15 mouse cellular contexts compared by ENCODE assay signal in the genomic region with DNA sequence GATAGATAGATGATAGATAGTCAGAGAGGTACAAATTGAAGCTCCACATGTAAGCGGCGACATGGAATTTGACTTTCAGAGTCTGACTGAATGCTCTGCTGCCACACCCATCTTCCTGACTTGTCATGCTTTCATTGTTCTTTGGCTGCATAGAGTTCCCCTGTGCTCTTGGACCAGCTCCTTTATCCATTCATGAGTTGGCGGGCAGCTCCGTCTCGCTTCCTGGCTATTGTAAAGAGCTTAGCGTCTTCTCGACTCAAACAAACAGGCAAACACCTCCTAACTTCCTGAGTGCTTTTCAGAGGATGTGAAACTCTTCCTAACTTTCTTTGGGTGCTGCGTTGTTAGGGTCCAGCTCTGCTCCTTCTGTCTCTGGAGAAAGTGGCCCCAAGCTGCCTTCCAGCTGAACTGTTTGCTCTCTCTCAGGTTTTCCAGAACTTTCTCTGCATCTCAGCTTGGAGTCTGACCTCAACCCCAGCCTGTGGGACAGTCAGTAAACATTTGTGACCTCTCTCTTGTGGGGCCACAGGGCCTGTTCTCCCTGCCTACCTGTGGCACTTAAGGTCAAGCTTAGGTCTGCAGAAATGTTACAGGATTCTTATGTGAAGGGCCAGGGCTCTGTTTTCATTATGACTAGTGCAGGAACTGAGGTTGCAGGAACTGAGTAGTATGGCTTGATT. TPM values are rescaled to one million over a fixed set of nuclear protein-coding genes. Genes with fewer than 3 reads are reported as not detected.
DNase-seq lines count a peak whose midpoint lies in the region; ATAC-seq and TF ChIP-seq lines count a peak whose summit lies in the region.
"Had no signal": no experiment of that assay in that cellular context is flagged by ENCODE, and none has a peak within 500 bp of the region (broad histone marks: within the 10 kb centered on the region; RNA-seq: fewer than 3 reads in every experiment).

No protein-coding gene starts in this region.

- no peak for TF ChIP-seq CTCF in left cerebral cortex, adult 2 months (IDR thresholded peaks at IDR 0.05)

- no peaks in the 10 kb centered on the region for H3K4me1 ChIP-seq in heart, embryonic 11.5 days (ENCODE audit: control insufficient read depth, insufficient read depth, low read length)
- peaks cover 4% of the 10 kb centered on the region; the same call in 1 of the 2 replicates for H3K4me1 ChIP-seq in midbrain, embryonic 11.5 days (ENCODE audit: control insufficient read depth, insufficient read depth, low read length)
- no peaks in the 10 kb centered on the region for H3K4me1 ChIP-seq in midbrain, embryonic 16.5 days (ENCODE audit: control insufficient read depth, insufficient read depth, low read length)

- no peak overlapping the region for H3K27ac ChIP-seq in heart, embryonic 11.5 days (ENCODE audit: low read depth, low read length)
- H3K27ac ChIP-seq in midbrain, embryonic 11.5 days (ENCODE audit: low read depth, low read length) = no peak overlapping the region
- H3K27ac ChIP-seq in midbrain, embryonic 16.5 days (ENCODE audit: low read length) = no peak overlapping the region
- H3K27ac ChIP-seq in left cerebral cortex, adult 2 months = no peak overlapping the region

- peak; percentile 36 to 75 for DNase-seq in heart, adult 18-20 months
- peak; percentile 86 for DNase-seq in midbrain, embryonic 11.5 days (ENCODE audit: low spot score, missing footprints)
- DNase-seq in kidney, postnatal 36 days = peak; percentile 32 to 44
- no peak for DNase-seq in T-cell, adult 2 months (ENCODE audit: low spot score)
- no peak for DNase-seq in testis, postnatal 14 days (ENCODE audit: low spot score)
- DNase-seq in left cerebral cortex, adult 2 months (ENCODE audit: extremely low spot score in 1 of 2, low spot score in 2 of 2) = no peak
- DNase-seq: adrenal gland, postnatal 36 days; cerebellum, adult 2 months; spleen, adult 18-20 months; thymus, postnatal 14 days had no signal

- H3K4me3 ChIP-seq in heart, embryonic 11.5 days (ENCODE audit: low read depth, low read length) = no peak overlapping the region
- H3K4me3 ChIP-seq in midbrain, embryonic 11.5 days (ENCODE audit: low read depth, low read length) = no peak overlapping the region
- H3K4me3 ChIP-seq in midbrain, embryonic 16.5 days (ENCODE audit: low read depth, low read length) = no peak overlapping the region
- no peak overlapping the region for H3K4me3 ChIP-seq in left cerebral cortex, adult 2 months

- WGBS in heart, embryonic 11.5 days (ENCODE audit: insufficient replicate concordance) = 55% methylated on average over 8 of the region's 8 CpGs
- 27% methylated on average over 8 of the region's 8 CpGs for WGBS in midbrain, embryonic 11.5 days
- 23% methylated on average over 8 of the region's 8 CpGs for WGBS in midbrain, embryonic 16.5 days

- no peak for ATAC-seq in heart, embryonic 11.5 days (replicated peaks; ENCODE audit: insufficient number of reproducible peaks, low FRiP score, low TSS enrichment)
- ATAC-seq in midbrain, embryonic 11.5 days (ENCODE audit: low FRiP score) = no peak
- ATAC-seq in midbrain, embryonic 16.5 days = no peak

- no peaks in the 10 kb centered on the region for H3K9me3 ChIP-seq in heart, embryonic 11.5 days (replicated peaks; ENCODE audit: control insufficient read depth, low read length)
- H3K9me3 ChIP-seq in midbrain, embryonic 11.5 days (ENCODE audit: control insufficient read depth, low read length) = no peaks in the 10 kb centered on the region
- peaks cover 2% of the 10 kb centered on the region; the same call in 1 of the 2 replicates for H3K9me3 ChIP-seq in midbrain, embryonic 16.5 days (replicated peaks; ENCODE audit: control insufficient read depth, low read length, poor library complexity, severe bottlenecking)

- H3K9ac ChIP-seq in heart, embryonic 11.5 days (ENCODE audit: low read depth, low read length) = no peak overlapping the region
- no peak overlapping the region for H3K9ac ChIP-seq in midbrain, embryonic 11.5 days (ENCODE audit: low read length)
- no peak overlapping the region for H3K9ac ChIP-seq in midbrain, embryonic 16.5 days (ENCODE audit: low read depth, low read length)

- intact Hi-C loops in left cerebral cortex, adult 2 months (cut with DNase I) = no loop called here

- no peak overlapping the region for H3K4me2 ChIP-seq in heart, embryonic 11.5 days
- no peak overlapping the region for H3K4me2 ChIP-seq in midbrain, embryonic 11.5 days
- H3K4me2 ChIP-seq in midbrain, embryonic 16.5 days (ENCODE audit: low read length) = no peak overlapping the region

- no peaks in the 10 kb centered on the region for H3K27me3 ChIP-seq in heart, embryonic 11.5 days (ENCODE audit: control insufficient read depth, insufficient read depth, low read length)
- H3K27me3 ChIP-seq in midbrain, embryonic 11.5 days (ENCODE audit: control insufficient read depth, insufficient read depth, low read length) = no peaks in the 10 kb centered on the region
- no peaks in the 10 kb centered on the region for H3K27me3 ChIP-seq in midbrain, embryonic 16.5 days (ENCODE audit: control insufficient read depth, insufficient read depth, low read depth, low read length)

- H3K36me3 ChIP-seq in heart, embryonic 11.5 days (ENCODE audit: control insufficient read depth, insufficient read depth, low read length) = no peaks in the 10 kb centered on the region
- no peaks in the 10 kb centered on the region for H3K36me3 ChIP-seq in midbrain, embryonic 11.5 days (ENCODE audit: control insufficient read depth, insufficient read depth, low read length)
- no peaks in the 10 kb centered on the region for H3K36me3 ChIP-seq in midbrain, embryonic 16.5 days (ENCODE audit: control insufficient read depth, insufficient read depth, low read length)

RNA-seq across cellular contexts. Expression of a gene that starts 13.6 kb away (rescaled TPM):
- total RNA-seq in heart, adult 18-20 months (2021) = not detected
- not detected in 2 replicates for polyA plus RNA-seq in heart, embryonic 11.5 days (2014; fragmentation: Nextera tagmentation; extraction: Ambion mirVana)
- polyA plus RNA-seq in midbrain, embryonic 11.5 days (2014; fragmentation: Nextera tagmentation; extraction: Ambion mirVana) = not detected in 2 replicates
- polyA plus RNA-seq in midbrain, embryonic 16.5 days (2015; fragmentation: Nextera tagmentation; extraction: Ambion mirVana) = not detected in 2 replicates
- not detected for total RNA-seq in left cerebral cortex, adult 2 months (2021)
- total RNA-seq: adrenal gland, postnatal 36 days; gastrocnemius, adult 18-20 months; left cerebral cortex, postnatal 14 days had no signal
- polyA plus RNA-seq: large intestine, adult 2 months had no signal

Comparison
In these comparisons a context has a peak if more than half of its experiments do, and no peak if none do; other contexts are left out.
1. DNase-seq: peak in heart, adult 18-20 months (2 of 2), midbrain, embryonic 11.5 days (single experiment) and kidney, postnatal 36 days (2 of 2); none in T-cell, adult 2 months (single experiment), testis, postnatal 14 days (single experiment) and left cerebral cortex, adult 2 months (0 of 2).